Comparison of ENCODE assay signal across 8 mouse cellular contexts in the genomic region with DNA sequence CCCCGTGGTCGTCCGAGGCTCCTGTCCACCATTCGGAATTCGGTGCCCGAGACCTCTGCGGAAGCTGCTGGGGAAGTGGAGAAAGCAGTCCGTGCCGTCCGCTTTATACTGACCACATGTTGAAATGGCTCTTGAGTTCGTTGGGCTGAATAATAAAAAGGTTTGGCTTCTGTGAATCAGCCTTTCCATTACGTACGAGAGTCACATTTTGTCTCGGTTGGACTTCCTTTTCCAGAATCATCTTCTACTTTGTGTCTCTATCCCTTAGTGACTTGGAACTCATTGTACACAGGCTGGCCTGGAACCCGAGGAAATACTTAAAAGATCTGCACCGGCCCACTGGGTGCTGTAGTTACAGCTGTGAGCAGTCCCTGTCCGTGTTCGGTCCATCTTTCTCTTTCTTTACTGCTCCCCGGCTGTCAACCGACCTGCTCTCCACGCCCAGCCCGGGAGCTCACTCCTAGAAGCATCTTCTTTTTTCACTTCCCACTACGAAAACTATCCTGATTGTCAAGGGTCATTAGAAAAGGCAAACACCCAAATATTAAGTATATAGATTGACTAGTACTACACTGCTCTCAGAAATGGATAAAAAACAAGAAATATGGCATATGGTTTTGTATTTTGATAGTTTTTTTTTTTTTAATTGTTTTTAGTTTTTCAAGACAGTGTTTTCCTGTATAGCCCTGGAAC. TPM values are rescaled to one million over a fixed set of nuclear protein-coding genes. Genes with fewer than 3 reads are reported as not detected.
A peak's percentile ranks its signal among the peaks of the same experiment; 100 is the strongest.
DNase-seq lines count a peak whose midpoint lies in the region.

No protein-coding gene starts in this region.

- H3K4me1 ChIP-seq in midbrain, embryonic 10.5 days, result peaks cover 34% of the 10 kb centered on the region

- peak overlapping the region; percentile 97 for H3K27ac ChIP-seq in midbrain, embryonic 10.5 days (replicated peaks)

- WGBS in midbrain, embryonic 10.5 days, result 1% methylated on average over 23 of the region's 23 CpGs

- DNase-seq in kidney, adult 11 months, result peak; percentile 32
- no peak for DNase-seq in kidney, adult 9 months
- peak; percentile 32 for DNase-seq in embryo, embryonic 11 days
- peak; percentile 87 for DNase-seq in induced T-regulatory cell, adult 2 months (ENCODE audit: low read depth)
- no peak for DNase-seq in midbrain, embryonic 10.5 days (ENCODE audit: low spot score)
- no peak for DNase-seq in urinary bladder, postnatal 25 days (ENCODE audit: low spot score)
- no peak for DNase-seq in ovary, postnatal 10 days (ENCODE audit: low spot score)
- DNase-seq in urinary bladder, postnatal 36 days (ENCODE audit: low spot score in 2 of 2), result no peak

- no peaks in the 10 kb centered on the region for H3K9me3 ChIP-seq in midbrain, embryonic 10.5 days (replicated peaks)

- H3K36me3 ChIP-seq in midbrain, embryonic 10.5 days, result peaks cover 54% of the 10 kb centered on the region

- peak overlapping the region; percentile 87 for H3K4me3 ChIP-seq in midbrain, embryonic 10.5 days

- no peaks in the 10 kb centered on the region for H3K27me3 ChIP-seq in midbrain, embryonic 10.5 days (ENCODE audit: low read depth, poor library complexity, severe bottlenecking)

RNA-seq across cellular contexts. Expression of gene P4hb, which starts 0.7 kb away (rescaled TPM):
- 534 and 562 TPM in 2 replicates for polyA plus RNA-seq in midbrain, embryonic 10.5 days (2016; fragmentation: Nextera tagmentation; extraction: Ambion mirVana)

RNA-seq across cellular contexts. Expression of gene Arhgdia, which starts 7.7 kb away (rescaled TPM):
- 743 and 777 TPM in 2 replicates for polyA plus RNA-seq in midbrain, embryonic 10.5 days (2016; fragmentation: Nextera tagmentation; extraction: Ambion mirVana)

RNA-seq across cellular contexts. Expression of gene Ppp1r27, which starts 22.8 kb away (rescaled TPM):
- polyA plus RNA-seq in midbrain, embryonic 10.5 days (2016; fragmentation: Nextera tagmentation; extraction: Ambion mirVana), result not detected in 2 replicates

RNA-seq across cellular contexts. Expression of gene Mcrip1, which starts 24.2 kb away (rescaled TPM):
- 226 and 238 TPM in 2 replicates for polyA plus RNA-seq in midbrain, embryonic 10.5 days (2016; fragmentation: Nextera tagmentation; extraction: Ambion mirVana)

RNA-seq across cellular contexts. Expression of gene Alyref, which starts 24.4 kb away (rescaled TPM):
- polyA plus RNA-seq in midbrain, embryonic 10.5 days (2016; fragmentation: Nextera tagmentation; extraction: Ambion mirVana), result 605 and 647 TPM in 2 replicates

Comparison
In these comparisons a context has a peak if more than half of its experiments do, and no peak if none do; other contexts are left out.
1. DNase-seq: peak in kidney, adult 11 months (single experiment), embryo, embryonic 11 days (single experiment) and induced T-regulatory cell, adult 2 months (single experiment); none in kidney, adult 9 months (single experiment), midbrain, embryonic 10.5 days (single experiment), urinary bladder, postnatal 25 days (single experiment), ovary, postnatal 10 days (single experiment) and urinary bladder, postnatal 36 days (0 of 2).